Mouse (Mus musculus) spleen, adult 2 months (tissue): ENCODE results near the gene Zmym6.

ENCODE experiments used
- CTCF ChIP-seq: fragments of 200-500 bp; IDR thresholded peaks from 2 replicates; pipeline ENCODE4 v1.5.1; 2011; ENCODE audit warnings: mild to moderate bottlenecking, inconsistent platforms; ENCODE audit not compliant: insufficient read depth, insufficient read length, insufficient replicate concordance; ENCODE audit errors: extremely low read depth
- POLR2A ChIP-seq: fragments of 200-500 bp; IDR thresholded peaks from 2 replicates; pipeline ENCODE4 v1.6.1; 2011; ENCODE audit warnings: low read depth, low read length, inconsistent platforms

GRCm38 (mm10) chr4:127095090-127095489, 17.9 kb downstream of the Zmym6 start:
- TF ChIP-seq CTCF (no peak), POLR2A (no peak)
